Mouse (Mus musculus): ENCODE measurements at regions not wholly inside any gene's neighbourhood (a gene's known extent, or its start where the extent isn't known, plus 50 kb on each side); places are given as distances from the start of the nearest gene placed in this dataset.
A peak's percentile ranks its signal among the peaks of the same experiment; 100 is the strongest.
"Not testable (repeated sequence)": the region's sequence is repeated elsewhere in the genome, so short reads cannot be mapped to it uniquely, and the experiment has no call there.

GRCm38 (mm10) chr10:117498497-117498896 is 118.7 kb upstream of the Cpsf6 start:
- H3K4me2 ChIP-seq (ENCODE audit: low read depth, low read length), result no peak overlapping the region
- H3K27ac ChIP-seq (ENCODE audit: low read length), result no peak overlapping the region
- H3K27me3 ChIP-seq (ENCODE audit: control insufficient read depth, insufficient read depth, low read length), result no peaks in the 10 kb centered on the region
- H3K9ac ChIP-seq (ENCODE audit: low read length), result no peak overlapping the region
- no peaks in the 10 kb centered on the region for H3K36me3 ChIP-seq (ENCODE audit: control insufficient read depth, insufficient read depth, low read length)
- 61% methylated on average over 6 of the region's 6 CpGs for WGBS
- no peaks in the 10 kb centered on the region for H3K4me1 ChIP-seq (ENCODE audit: control insufficient read depth, insufficient read depth, low read length)
- H3K4me3 ChIP-seq (replicated peaks; ENCODE audit: low read length), result no peak overlapping the region
- no peak for ATAC-seq (ENCODE audit: insufficient read depth, low FRiP score)
- H3K9me3 ChIP-seq (replicated peaks; ENCODE audit: control insufficient read depth, low read length), result no peaks in the 10 kb centered on the region

DNA sequence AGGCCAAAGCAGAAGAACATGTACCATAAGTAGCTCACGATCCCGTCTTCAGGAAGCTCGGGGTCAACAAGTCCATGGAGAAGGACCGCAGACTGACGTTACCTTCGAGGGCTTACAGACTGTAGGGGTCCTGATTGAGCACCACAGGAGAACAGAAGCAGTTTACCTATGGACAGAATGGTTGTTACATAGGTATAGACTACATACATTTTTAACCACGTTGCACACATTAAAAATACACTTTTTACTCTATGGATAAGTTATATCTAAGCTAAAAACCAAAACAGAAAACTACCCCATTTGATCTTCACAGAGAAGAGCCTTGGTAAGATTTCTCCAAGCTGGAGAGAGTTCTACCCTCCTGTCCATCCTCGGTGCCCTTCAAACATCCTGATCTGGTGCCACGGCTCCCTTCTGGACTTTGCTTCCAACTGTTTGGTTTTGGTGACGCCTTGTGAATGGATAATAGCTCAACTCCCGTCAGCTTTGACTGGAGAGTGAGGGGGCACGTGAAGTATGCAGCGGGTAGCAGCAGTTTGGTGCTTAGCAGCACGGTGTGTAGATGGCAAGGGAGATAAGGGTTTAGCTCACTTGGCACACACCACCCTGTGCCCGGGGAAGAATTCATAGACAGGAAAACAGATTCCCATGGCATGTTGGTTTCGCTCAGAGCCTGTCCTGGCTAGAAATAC is 117.9 kb upstream of the Cpsf6 start:
- Histone ChIP-seq H3K4me1 (ENCODE audit: control insufficient read depth, insufficient read depth, low read length) (no peaks in the 10 kb centered on the region), H3K4me3 (replicated peaks; ENCODE audit: low read length) (no peak overlapping the region), H3K9ac (ENCODE audit: low read length) (no peak overlapping the region), H3K9me3 (replicated peaks; ENCODE audit: control insufficient read depth, low read length) (no peaks in the 10 kb centered on the region), H3K4me2 (ENCODE audit: low read depth, low read length) (no peak overlapping the region), H3K27ac (ENCODE audit: low read length) (no peak overlapping the region), H3K36me3 (ENCODE audit: control insufficient read depth, insufficient read depth, low read length) (no peaks in the 10 kb centered on the region), H3K27me3 (ENCODE audit: control insufficient read depth, insufficient read depth, low read length) (no peaks in the 10 kb centered on the region)
- ATAC-seq (ENCODE audit: insufficient read depth, low FRiP score), result no peak
- WGBS, result 69% methylated on average over 16 of the region's 16 CpGs

- not testable (repeated sequence) for ATAC-seq (ENCODE audit: insufficient read depth, low FRiP score); H3K27me3 ChIP-seq (ENCODE audit: control insufficient read depth, insufficient read depth, low read length); H3K36me3 ChIP-seq (ENCODE audit: control insufficient read depth, insufficient read depth, low read length); H3K4me1 ChIP-seq (ENCODE audit: control insufficient read depth, insufficient read depth, low read length); H3K27ac ChIP-seq (ENCODE audit: low read length); H3K4me3 ChIP-seq (replicated peaks; ENCODE audit: low read length); H3K4me2 ChIP-seq (ENCODE audit: low read depth, low read length); H3K9me3 ChIP-seq (replicated peaks; ENCODE audit: control insufficient read depth, low read length); H3K9ac ChIP-seq (ENCODE audit: low read length)
- 78% methylated on average over 1 of the region's 1 CpGs for WGBS
Observed at GRCm38 (mm10) chr10:117497082-117497481, 117.3 kb upstream of the Cpsf6 start.

DNA sequence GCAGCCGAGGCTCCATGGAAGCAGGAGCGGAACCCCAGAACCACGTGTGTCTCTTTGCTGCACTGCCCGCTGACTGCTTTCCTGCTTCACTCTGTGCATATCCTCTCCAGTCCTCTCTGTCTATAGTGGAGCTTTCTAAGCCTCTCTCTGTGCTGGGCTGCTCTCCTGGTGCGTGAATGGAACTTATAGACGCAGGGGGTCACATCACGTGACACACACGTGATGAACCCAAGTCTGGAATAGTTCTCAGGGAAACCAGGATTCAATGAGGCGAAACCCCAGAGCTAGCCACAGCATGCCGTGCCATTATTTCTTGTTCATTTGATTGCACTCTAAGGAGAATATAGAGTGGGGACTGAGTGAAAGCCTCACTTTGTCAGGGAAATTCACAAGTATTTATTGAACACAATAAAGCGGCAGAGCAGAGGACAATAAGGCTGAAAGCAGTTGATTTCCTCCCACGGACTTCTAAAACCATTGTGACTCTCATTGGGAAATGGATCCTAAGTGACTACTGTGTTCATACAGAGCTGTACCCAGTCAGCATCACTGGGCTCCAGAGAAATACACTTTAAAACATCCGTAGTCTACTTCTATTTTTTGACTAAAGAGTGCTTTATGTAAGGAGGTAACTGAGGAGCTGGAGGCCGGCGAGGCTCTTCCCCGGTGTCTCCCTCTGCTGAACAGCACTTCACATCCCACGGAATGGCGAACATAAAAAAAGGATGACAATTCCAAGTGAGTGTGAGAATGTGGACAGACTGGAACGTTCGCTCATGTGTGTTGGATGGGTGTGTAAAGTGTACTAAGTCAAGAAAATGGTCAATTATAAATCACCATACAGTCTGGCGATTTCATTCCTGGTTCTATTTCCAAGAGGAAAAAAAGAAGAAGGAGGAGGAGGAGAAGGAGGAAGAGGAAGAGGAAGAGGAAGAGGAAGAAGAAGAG is 116.5 kb upstream of the Cpsf6 start:
- no peak overlapping the region for H3K4me2 ChIP-seq (ENCODE audit: low read depth, low read length)
- no peaks in the 10 kb centered on the region for H3K4me1 ChIP-seq (ENCODE audit: control insufficient read depth, insufficient read depth, low read length)
- no peaks in the 10 kb centered on the region for H3K36me3 ChIP-seq (ENCODE audit: control insufficient read depth, insufficient read depth, low read length)
- no peak overlapping the region for H3K9ac ChIP-seq (ENCODE audit: low read length)
- no peak overlapping the region for H3K27ac ChIP-seq (ENCODE audit: low read length)
- 81% methylated on average over 21 of the region's 21 CpGs for WGBS
- no peaks in the 10 kb centered on the region for H3K9me3 ChIP-seq (replicated peaks; ENCODE audit: control insufficient read depth, low read length)
- no peak for ATAC-seq (ENCODE audit: insufficient read depth, low FRiP score)
- no peak overlapping the region for H3K4me3 ChIP-seq (replicated peaks; ENCODE audit: low read length)
- H3K27me3 ChIP-seq (ENCODE audit: control insufficient read depth, insufficient read depth, low read length), result no peaks in the 10 kb centered on the region

- H3K4me1 ChIP-seq (ENCODE audit: control insufficient read depth, insufficient read depth, low read length), result no peaks in the 10 kb centered on the region
- H3K36me3 ChIP-seq (ENCODE audit: control insufficient read depth, insufficient read depth, low read length), result no peaks in the 10 kb centered on the region
- peak overlapping the region; percentile 49 for H3K4me2 ChIP-seq (ENCODE audit: low read depth, low read length)
- peak overlapping the region; percentile 65 for H3K9ac ChIP-seq (ENCODE audit: low read length)
- H3K9me3 ChIP-seq (replicated peaks; ENCODE audit: control insufficient read depth, low read length), result no peaks in the 10 kb centered on the region
- 8% methylated on average over 18 of the region's 18 CpGs for WGBS
- H3K27ac ChIP-seq (ENCODE audit: low read length), result peak overlapping the region; percentile 64
- ATAC-seq (ENCODE audit: insufficient read depth, low FRiP score), result peak; percentile 69; the same call in 1 of the 2 replicates
- peak overlapping the region; percentile 48 for H3K4me3 ChIP-seq (replicated peaks; ENCODE audit: low read length)
- no peaks in the 10 kb centered on the region for H3K27me3 ChIP-seq (ENCODE audit: control insufficient read depth, insufficient read depth, low read length)
Observed at GRCm38 (mm10) chr10:117494171-117494701, 114.4 kb upstream of the Cpsf6 start.

DNA sequence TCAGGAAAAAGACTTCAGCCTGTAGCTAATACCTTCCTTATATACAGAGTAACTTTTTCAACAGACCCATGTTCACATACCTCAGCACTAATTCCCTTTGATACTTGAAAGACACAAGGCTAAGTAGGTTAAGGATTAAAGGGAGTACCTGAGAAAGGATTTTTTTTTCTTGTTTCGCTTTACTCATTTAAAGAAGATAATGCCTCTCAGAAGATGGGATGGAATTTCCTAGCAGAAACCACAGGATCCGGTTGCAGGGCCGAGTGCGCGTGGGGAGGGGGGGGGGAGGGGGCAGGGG is 114.0 kb upstream of the Cpsf6 start:
- Histone ChIP-seq H3K4me3 (replicated peaks; ENCODE audit: low read length) (no peak overlapping the region), H3K27ac (ENCODE audit: low read length) (no peak overlapping the region), H3K4me2 (ENCODE audit: low read depth, low read length) (peak overlapping the region; percentile 49), H3K9me3 (replicated peaks; ENCODE audit: control insufficient read depth, low read length) (no peaks in the 10 kb centered on the region), H3K4me1 (ENCODE audit: control insufficient read depth, insufficient read depth, low read length) (no peaks in the 10 kb centered on the region), H3K27me3 (ENCODE audit: control insufficient read depth, insufficient read depth, low read length) (no peaks in the 10 kb centered on the region), H3K9ac (ENCODE audit: low read length) (no peak overlapping the region), H3K36me3 (ENCODE audit: control insufficient read depth, insufficient read depth, low read length) (no peaks in the 10 kb centered on the region)
- ATAC-seq (ENCODE audit: insufficient read depth, low FRiP score), result no peak
- WGBS, result 2% methylated on average over 3 of the region's 5 CpGs

- Histone ChIP-seq H3K27ac (ENCODE audit: low read length) (no peak overlapping the region), H3K36me3 (ENCODE audit: control insufficient read depth, insufficient read depth, low read length) (no peaks in the 10 kb centered on the region), H3K4me3 (replicated peaks; ENCODE audit: low read length) (no peak overlapping the region), H3K4me2 (ENCODE audit: low read depth, low read length) (peak overlapping the region; percentile 49; the same call in 1 of the 2 replicates), H3K4me1 (ENCODE audit: control insufficient read depth, insufficient read depth, low read length) (no peaks in the 10 kb centered on the region), H3K27me3 (ENCODE audit: control insufficient read depth, insufficient read depth, low read length) (no peaks in the 10 kb centered on the region), H3K9me3 (replicated peaks; ENCODE audit: control insufficient read depth, low read length) (no peaks in the 10 kb centered on the region), H3K9ac (ENCODE audit: low read length) (no peak overlapping the region)
- 88% methylated on average over 3 of the region's 3 CpGs for WGBS
- no peak for ATAC-seq (ENCODE audit: insufficient read depth, low FRiP score)
Observed at GRCm38 (mm10) chr10:117493091-117493823, 113.4 kb upstream of the Cpsf6 start.

- 94% methylated on average over 5 of the region's 5 CpGs for WGBS
Observed at GRCm38 (mm10) chr10:117492391-117492990, 112.7 kb upstream of the Cpsf6 start.

More at GRCm38 (mm10) chr10:117492391-117492990, 112.7 kb upstream of the Cpsf6 start:
- no peak overlapping the region for H3K4me2 ChIP-seq (ENCODE audit: low read depth, low read length)
- H3K27ac ChIP-seq (ENCODE audit: low read length), result no peak overlapping the region
- H3K27me3 ChIP-seq (ENCODE audit: control insufficient read depth, insufficient read depth, low read length), result no peaks in the 10 kb centered on the region
- no peak for ATAC-seq (ENCODE audit: insufficient read depth, low FRiP score)
- H3K4me3 ChIP-seq (replicated peaks; ENCODE audit: low read length), result no peak overlapping the region
- H3K9ac ChIP-seq (ENCODE audit: low read length), result no peak overlapping the region
- H3K9me3 ChIP-seq (replicated peaks; ENCODE audit: control insufficient read depth, low read length), result no peaks in the 10 kb centered on the region
- no peaks in the 10 kb centered on the region for H3K36me3 ChIP-seq (ENCODE audit: control insufficient read depth, insufficient read depth, low read length)
- no peaks in the 10 kb centered on the region for H3K4me1 ChIP-seq (ENCODE audit: control insufficient read depth, insufficient read depth, low read length)
